Mouse (Mus musculus) hindbrain, embryonic 10.5 days (tissue): ENCODE results near the gene Gon7. TPM values are rescaled to one million over a fixed set of nuclear protein-coding genes. Genes with fewer than 3 reads are reported as not detected.

Experiments
- DNase-seq: peaks from one replicate; pipeline ENCODE4 v3.0.0-alpha.2; 2017; ENCODE audit warnings: low spot score
- H3K27ac ChIP-seq: fragments of 300-500 bp; sonication (generic); 2 replicates; pipeline ENCODE4 v1.5.1; 2016; ENCODE audit warnings: mild to moderate bottlenecking, moderate library complexity
- H3K27me3 ChIP-seq: fragments of 300-500 bp; sonication (generic); 2 replicates; pipeline ENCODE4 v1.6.1; 2016; ENCODE audit warnings: mild to moderate bottlenecking; ENCODE audit not compliant: poor library complexity, insufficient read depth, severe bottlenecking
- H3K36me3 ChIP-seq: fragments of 300-500 bp; sonication (generic); 2 replicates; pipeline ENCODE4 v1.6.1; 2016; ENCODE audit warnings: mild to moderate bottlenecking, moderate library complexity
- H3K4me1 ChIP-seq: fragments of 300-500 bp; sonication (generic); replicated peaks from 2 replicates; pipeline ENCODE4 v1.6.1; 2016; ENCODE audit warnings: mild to moderate bottlenecking
- H3K4me3 ChIP-seq: fragments of 300-500 bp; sonication (generic); 2 replicates; pipeline ENCODE4 v1.5.1; 2016; ENCODE audit warnings: mild to moderate bottlenecking, moderate library complexity
- H3K9me3 ChIP-seq: fragments of 300-500 bp; sonication (generic); 2 replicates; pipeline ENCODE4 v1.6.1; 2016; ENCODE audit warnings: mild to moderate bottlenecking, moderate library complexity
- WGBS: fragments of 180-500 bp; shearing (Covaris S2); methylation state at CpG from one replicate; pipeline ENCODE4 v1.1.7; 2016; 5-methylcytosine and 5-hydroxymethylcytosine counted together
- polyA plus RNA-seq: library from polyadenylated mRNA; unstranded; fragments of >200 nt; fragmentation: Nextera tagmentation; extraction: Ambion mirVana; gene quantifications from 2 replicates; pipeline ENCODE4 v1.2.1, GENCODE M21; 2016

Gon7 gene
- polyA plus RNA-seq, 1 experiment from 2014 or later, result 44.7 TPM

- Histone ChIP-seq H3K27ac (no peak overlapping the region), H3K27me3 (no peaks in the 10 kb centered on the region), H3K36me3 (no peaks in the 10 kb centered on the region), H3K9me3 (no peaks in the 10 kb centered on the region), H3K4me1 (peaks cover 14% of the 10 kb centered on the region), H3K4me3 (no peak overlapping the region)
- DNase-seq, result peak; percentile 2
- WGBS, result 79% methylated on average over 20 of the region's 20 CpGs
These were observed 44.3 kb downstream of the Gon7 start for GRCm38 (mm10) chr12:102713153-102713865.

GRCm38 (mm10) chr12:102710851-102711375, 46.7 kb downstream of the Gon7 start:
- H3K36me3 ChIP-seq, result no peaks in the 10 kb centered on the region
- H3K27me3 ChIP-seq, result peaks cover 18% of the 10 kb centered on the region; the same call in 1 of the 2 replicates
- no peak overlapping the region for H3K27ac ChIP-seq
- peaks cover 24% of the 10 kb centered on the region for H3K4me1 ChIP-seq
- H3K9me3 ChIP-seq, result no peaks in the 10 kb centered on the region
- WGBS, result 58% methylated on average over 4 of the region's 4 CpGs
- no peak overlapping the region for H3K4me3 ChIP-seq
- peak; percentile 3 for DNase-seq

GRCm38 (mm10) chr12:102709896-102710295, 47.7 kb downstream of the Gon7 start:
- Histone ChIP-seq H3K36me3 (no peaks in the 10 kb centered on the region), H3K9me3 (no peaks in the 10 kb centered on the region), H3K27me3 (peaks cover 18% of the 10 kb centered on the region; the same call in 1 of the 2 replicates), H3K4me1 (peaks cover 34% of the 10 kb centered on the region), H3K4me3 (no peak overlapping the region), H3K27ac (no peak overlapping the region)
- 94% methylated on average over 5 of the region's 5 CpGs for WGBS
- peak; percentile 1 for DNase-seq

GRCm38 (mm10) chr12:102708220-102708619, 49.4 kb downstream of the Gon7 start:
- H3K4me1 ChIP-seq, result peaks cover 48% of the 10 kb centered on the region
- WGBS, result 77% methylated on average over 11 of the region's 11 CpGs
- no peak for DNase-seq

GRCm38 (mm10) chr12:102706833-102707463, 50.7 kb downstream of the Gon7 start:
- H3K36me3 ChIP-seq, result no peaks in the 10 kb centered on the region
- H3K4me3 ChIP-seq, result no peak overlapping the region
- H3K27me3 ChIP-seq, result peaks cover 22% of the 10 kb centered on the region; the same call in 1 of the 2 replicates
- WGBS, result 86% methylated on average over 10 of the region's 10 CpGs
- H3K9me3 ChIP-seq, result no peaks in the 10 kb centered on the region
- no peak overlapping the region for H3K27ac ChIP-seq
- peaks cover 61% of the 10 kb centered on the region for H3K4me1 ChIP-seq
- DNase-seq, result no peak

More at GRCm38 (mm10) chr12:102708220-102708619, 49.4 kb downstream of the Gon7 start:
- Histone ChIP-seq H3K27me3 (peaks cover 22% of the 10 kb centered on the region; the same call in 1 of the 2 replicates), H3K27ac (no peak overlapping the region), H3K36me3 (no peaks in the 10 kb centered on the region), H3K4me3 (no peak overlapping the region), H3K9me3 (no peaks in the 10 kb centered on the region)

GRCm38 (mm10) chr12:102705906-102706640, 51.5 kb downstream of the Gon7 start:
- H3K4me1 ChIP-seq, result peaks cover 63% of the 10 kb centered on the region
- H3K27me3 ChIP-seq, result peaks cover 22% of the 10 kb centered on the region; the same call in 1 of the 2 replicates
- peak overlapping the region; percentile 84 for H3K4me3 ChIP-seq
- no peaks in the 10 kb centered on the region for H3K9me3 ChIP-seq
- no peak overlapping the region for H3K27ac ChIP-seq
- 0 out of 2 replicates have a peak, but pooled peaks cover under 1% of the 10 kb centered on the region for H3K36me3 ChIP-seq
- WGBS, result 79% methylated on average over 6 of the region's 6 CpGs
- DNase-seq, result no peak

GRCm38 (mm10) chr12:102705216-102705871, 52.3 kb downstream of the Gon7 start:
- H3K27me3 ChIP-seq, result peaks cover 22% of the 10 kb centered on the region; the same call in 1 of the 2 replicates
- peak overlapping the region; percentile 93 for H3K27ac ChIP-seq
- H3K4me1 ChIP-seq, result peaks cover 63% of the 10 kb centered on the region
- H3K4me3 ChIP-seq, result peak overlapping the region; percentile 84
- H3K36me3 ChIP-seq, result 0 out of 2 replicates have a peak, but pooled peaks cover 4% of the 10 kb centered on the region
- 3% methylated on average over 45 of the region's 45 CpGs for whole genome bisulfite sequencing
- peak; percentile 82 for DNase-seq
- H3K9me3 ChIP-seq, result no peaks in the 10 kb centered on the region

GRCm38 (mm10) chr12:102704457-102705198, 53.0 kb downstream of the Gon7 start, which contains the start of gene Itpk1:
Itpk1 (minus strand) TSS chr12:102704930.
- 0 out of 2 replicates have a peak, but pooled peaks cover 4% of the 10 kb centered on the region for H3K36me3 ChIP-seq
- 1% methylated on average over 100 of the region's 105 CpGs for WGBS
- H3K27ac ChIP-seq, result peak within 1 kb of the TSS; percentile 93
- H3K9me3 ChIP-seq, result no peaks in the 10 kb centered on the region
- peak within 1 kb of the TSS; percentile 84 for H3K4me3 ChIP-seq
- peaks cover 22% of the 10 kb centered on the region; the same call in 1 of the 2 replicates for H3K27me3 ChIP-seq
- peaks cover 68% of the 10 kb centered on the region for H3K4me1 ChIP-seq
- DNase-seq, result peak; percentile 64

- DNase-seq, result peak; percentile 27
- peak overlapping the region; percentile 93 for H3K27ac ChIP-seq
- 0 out of 2 replicates have a peak, but pooled peaks cover 4% of the 10 kb centered on the region for H3K36me3 ChIP-seq
- peak overlapping the region; percentile 84 for H3K4me3 ChIP-seq
- H3K27me3 ChIP-seq, result peaks cover 22% of the 10 kb centered on the region; the same call in 1 of the 2 replicates
- peaks cover 75% of the 10 kb centered on the region for H3K4me1 ChIP-seq
- 6% methylated on average over 17 of the region's 17 CpGs for WGBS
- no peaks in the 10 kb centered on the region for H3K9me3 ChIP-seq
These were observed 53.6 kb downstream of the Gon7 start for GRCm38 (mm10) chr12:102703921-102704408.

- Histone ChIP-seq H3K9me3 (no peaks in the 10 kb centered on the region), H3K27ac (peak overlapping the region; percentile 93), H3K27me3 (peaks cover 22% of the 10 kb centered on the region; the same call in 1 of the 2 replicates), H3K36me3 (0 out of 2 replicates have a peak, but pooled peaks cover 4% of the 10 kb centered on the region), H3K4me1 (peaks cover 80% of the 10 kb centered on the region), H3K4me3 (peak overlapping the region; percentile 84)
- no peak for DNase-seq
- WGBS, result 39% methylated on average over 6 of the region's 6 CpGs
These were observed 54.2 kb downstream of the Gon7 start for GRCm38 (mm10) chr12:102703441-102703840.
